Mouse (Mus musculus): ENCODE measurements around the gene Fgd6. TPM values are rescaled to one million over a fixed set of nuclear protein-coding genes. Genes with fewer than 3 reads are reported as not detected.

Gene Fgd6
- polyA plus RNA-seq, 1 experiment from 2014 or later = 3.5 TPM

DNA sequence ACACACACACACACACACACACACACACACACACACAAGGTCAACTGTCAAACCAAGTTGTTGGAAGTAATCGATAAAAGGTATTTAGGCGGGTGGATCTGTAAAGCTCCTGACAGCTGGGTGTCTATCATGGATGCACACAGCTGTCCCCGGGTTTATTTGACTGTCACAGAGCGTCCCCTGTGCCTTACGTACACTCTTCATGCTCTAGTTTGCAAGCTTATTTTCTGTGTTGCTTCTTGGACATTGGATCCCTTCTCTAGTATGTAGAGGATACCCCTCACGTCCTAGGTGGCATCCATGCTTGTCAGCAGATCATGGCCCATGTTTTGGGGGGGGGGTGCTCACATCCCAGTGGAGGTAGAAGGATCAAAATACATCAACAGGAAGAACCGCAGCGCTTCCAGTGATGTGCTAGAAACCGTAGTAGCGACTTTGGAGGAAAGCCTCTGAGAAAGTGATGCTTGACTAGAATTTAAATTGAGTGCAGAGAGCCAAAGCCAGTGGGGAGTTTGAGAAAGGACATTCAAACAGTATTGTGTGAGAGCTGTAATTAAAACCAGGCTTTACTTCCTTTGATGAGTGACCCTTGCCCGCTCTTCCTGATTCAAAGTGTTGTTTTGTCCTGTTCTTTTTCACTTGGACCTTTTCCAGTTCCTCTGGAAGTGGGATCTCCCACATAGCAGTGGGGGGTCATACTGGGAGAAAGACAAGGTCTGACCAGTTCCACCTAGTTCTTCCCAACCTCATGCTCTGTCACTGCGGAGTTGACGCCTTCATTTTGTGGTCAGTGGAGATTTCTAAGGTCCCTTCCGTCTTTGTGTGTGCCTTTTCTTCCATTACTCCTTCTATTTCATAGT lies 41.4 kb downstream of the Fgd6 start:
- Histone ChIP-seq H3K36me3 (peaks cover 14% of the 10 kb centered on the region), H3K4me2 (no peak overlapping the region), H3K4me1 (peaks cover 23% of the 10 kb centered on the region), H3K9me3 (replicated peaks) (no peaks in the 10 kb centered on the region), H3K4me3 (no peak overlapping the region), H3K27me3 (replicated peaks) (no peaks in the 10 kb centered on the region), H3K9ac (no peak overlapping the region), H3K27ac (no peak overlapping the region)
- ATAC-seq = no peak
- WGBS (ENCODE audit: insufficient replicate concordance) = 83% methylated on average over 14 of the region's 14 CpGs

DNA sequence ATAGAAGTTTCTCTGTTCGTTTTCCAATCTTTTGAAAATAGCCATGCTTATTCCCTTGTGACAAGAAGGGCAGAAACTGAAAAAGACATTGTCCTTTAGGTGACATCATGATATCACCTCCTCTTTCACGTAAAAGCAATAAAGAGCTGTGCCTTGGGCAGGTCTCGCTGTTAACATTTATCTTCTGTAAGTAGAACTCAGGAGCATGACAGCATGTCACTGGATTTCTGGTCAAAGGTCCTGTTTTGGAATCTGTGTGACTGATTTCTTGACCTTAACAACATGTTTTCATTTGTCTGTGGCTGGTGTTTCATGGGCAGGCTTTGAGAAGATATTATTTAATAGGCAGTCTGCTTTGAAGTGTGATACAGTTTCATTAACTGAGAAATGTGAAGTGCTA lies 44.9 kb downstream of the Fgd6 start:
- Histone ChIP-seq H3K4me3 (no peak overlapping the region), H3K9ac (no peak overlapping the region), H3K27me3 (replicated peaks) (no peaks in the 10 kb centered on the region), H3K4me2 (no peak overlapping the region), H3K27ac (no peak overlapping the region), H3K9me3 (replicated peaks) (no peaks in the 10 kb centered on the region), H3K36me3 (peaks cover 3% of the 10 kb centered on the region; the same call in 1 of the 2 replicates), H3K4me1 (peaks cover 14% of the 10 kb centered on the region; the same call in 1 of the 2 replicates)
- WGBS (ENCODE audit: insufficient replicate concordance) = 67% methylated on average over 3 of the region's 3 CpGs
- ATAC-seq = no peak

DNA sequence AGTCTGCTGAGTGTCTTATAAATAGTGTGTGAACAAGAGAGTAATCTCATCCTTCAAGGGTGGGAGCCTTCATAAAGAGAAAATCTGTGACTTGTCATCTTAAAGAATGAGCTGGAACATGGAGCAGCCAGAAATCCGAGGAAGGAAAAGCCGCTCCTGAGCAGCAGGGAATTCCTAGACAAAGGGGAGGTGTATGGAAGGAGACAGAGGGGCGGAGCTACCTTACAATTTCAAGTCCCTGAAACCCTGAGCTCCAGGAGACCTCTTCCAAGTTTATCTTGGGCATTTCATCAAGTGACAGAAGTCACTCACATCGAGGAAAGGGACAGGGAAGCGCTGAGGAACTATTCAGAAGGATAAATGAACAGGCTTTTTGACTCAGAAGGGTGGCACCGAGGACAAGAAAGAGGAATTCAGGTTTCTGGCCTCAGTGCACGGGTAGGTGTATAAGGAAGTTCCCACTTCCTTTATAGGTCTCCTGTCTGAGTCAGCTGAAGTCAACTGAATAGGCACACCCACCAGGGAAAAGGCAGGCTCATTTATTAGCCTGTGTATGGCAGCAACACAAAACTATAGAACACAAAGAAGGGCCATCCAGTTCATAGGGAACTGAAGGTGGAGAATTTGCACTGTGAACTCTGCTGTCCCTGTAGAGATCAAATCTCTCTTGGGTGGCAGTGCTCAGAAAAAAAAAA lies 46.4 kb downstream of the Fgd6 start:
- H3K4me1 ChIP-seq = peaks cover 21% of the 10 kb centered on the region
- 0 out of 2 replicates have a peak, but pooled peaks cover 3% of the 10 kb centered on the region for H3K36me3 ChIP-seq
- no peaks in the 10 kb centered on the region for H3K9me3 ChIP-seq (replicated peaks)
- no peaks in the 10 kb centered on the region for H3K27me3 ChIP-seq (replicated peaks)
- H3K9ac ChIP-seq = no peak overlapping the region
- no peak for ATAC-seq
- no peak overlapping the region for H3K27ac ChIP-seq
- WGBS (ENCODE audit: insufficient replicate concordance) = 34% methylated on average over 7 of the region's 7 CpGs
- no peak overlapping the region for H3K4me3 ChIP-seq
- H3K4me2 ChIP-seq = no peak overlapping the region

DNA sequence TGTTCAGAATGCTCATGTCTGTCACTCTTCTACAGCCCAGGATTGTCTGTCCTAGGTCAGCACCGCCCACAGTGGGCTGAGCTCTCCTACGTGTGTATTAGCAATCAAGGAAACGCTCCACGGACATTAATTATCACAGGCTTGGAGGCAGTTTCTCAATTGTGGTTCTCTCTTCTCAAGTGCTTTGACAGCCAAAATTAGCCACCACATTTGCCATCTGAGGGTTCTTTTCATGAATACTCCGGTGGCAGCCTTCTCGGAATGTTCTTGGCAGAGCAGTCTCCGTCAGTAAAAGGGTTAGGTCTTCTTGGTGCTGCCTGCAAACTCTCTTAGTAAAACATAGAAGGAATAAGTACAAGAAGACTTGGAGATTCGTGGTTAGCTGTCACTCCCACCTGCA lies 50.5 kb downstream of the Fgd6 start:
- Histone ChIP-seq H3K9ac (no peak overlapping the region), H3K36me3 (peaks cover 12% of the 10 kb centered on the region), H3K27me3 (replicated peaks) (no peaks in the 10 kb centered on the region), H3K4me1 (peaks cover 23% of the 10 kb centered on the region), H3K4me2 (no peak overlapping the region), H3K27ac (no peak overlapping the region), H3K4me3 (no peak overlapping the region), H3K9me3 (replicated peaks) (no peaks in the 10 kb centered on the region)
- WGBS (ENCODE audit: insufficient replicate concordance) = 74% methylated on average over 8 of the region's 8 CpGs
- ATAC-seq = no peak

DNA sequence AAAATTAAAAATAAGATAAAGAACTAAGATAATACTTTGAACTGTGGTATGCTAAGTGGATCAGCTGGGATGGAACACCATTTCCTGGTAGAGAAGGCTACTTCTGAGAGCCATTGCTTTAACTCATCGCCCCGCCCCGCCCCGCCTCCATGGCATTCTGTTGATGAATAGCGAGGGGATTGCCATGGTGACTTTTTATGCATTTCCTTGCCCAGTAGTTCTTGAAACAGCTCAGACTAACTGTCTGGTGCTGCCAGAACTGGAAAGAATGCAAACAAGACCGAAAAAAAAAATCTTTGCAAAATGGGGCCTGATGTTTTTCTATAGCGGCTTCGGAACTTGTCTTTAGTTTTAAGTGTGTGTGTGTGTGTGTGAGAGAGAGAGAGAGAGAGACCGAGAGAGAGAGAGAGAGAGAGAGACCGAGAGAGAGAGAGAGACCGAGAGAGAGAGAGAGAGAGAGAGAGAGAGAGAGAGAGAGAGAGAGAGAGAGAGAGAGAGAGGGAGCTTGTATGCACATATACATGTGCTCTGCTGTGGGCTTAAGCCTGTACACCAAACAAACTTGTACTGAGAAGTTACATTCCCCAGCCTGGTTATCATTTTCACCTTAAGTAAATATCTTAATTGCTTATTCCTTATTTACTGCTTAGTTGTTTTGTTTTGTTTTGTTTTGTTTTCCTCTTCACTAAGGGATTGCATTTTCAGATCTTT lies 51.7 kb downstream of the Fgd6 start:
- H3K27me3 ChIP-seq (replicated peaks) = no peaks in the 10 kb centered on the region
- H3K4me1 ChIP-seq = peaks cover 17% of the 10 kb centered on the region
- no peak overlapping the region for H3K4me3 ChIP-seq
- 82% methylated on average over 8 of the region's 11 CpGs for WGBS (ENCODE audit: insufficient replicate concordance)
- ATAC-seq = no peak
- H3K9me3 ChIP-seq (replicated peaks) = no peaks in the 10 kb centered on the region
- no peak overlapping the region for H3K4me2 ChIP-seq
- no peak overlapping the region for H3K27ac ChIP-seq
- H3K36me3 ChIP-seq = peaks cover 22% of the 10 kb centered on the region
- no peak overlapping the region for H3K9ac ChIP-seq

DNA sequence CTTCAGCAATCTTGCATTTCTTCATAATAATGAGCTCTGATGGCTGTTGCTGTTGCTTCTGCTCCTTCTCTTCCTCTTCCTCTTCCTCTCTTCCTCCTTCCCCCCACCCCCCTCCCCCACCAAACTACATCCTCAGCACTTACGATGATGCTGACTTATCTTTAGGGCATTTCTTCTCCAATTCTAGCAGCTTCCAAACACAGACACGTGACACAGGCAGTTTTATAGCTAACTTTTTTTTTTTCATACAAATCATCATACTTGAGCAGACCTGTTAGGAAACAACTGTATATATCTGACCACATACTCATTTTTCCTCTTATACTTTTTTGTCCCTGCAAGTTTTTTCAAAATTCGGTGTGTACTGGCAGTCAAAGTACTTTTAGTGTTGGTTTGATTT lies 54.2 kb downstream of the Fgd6 start:
- Histone ChIP-seq H3K4me1 (peaks cover 22% of the 10 kb centered on the region), H3K9me3 (replicated peaks) (no peaks in the 10 kb centered on the region), H3K4me2 (no peak overlapping the region), H3K4me3 (no peak overlapping the region), H3K36me3 (peaks cover 24% of the 10 kb centered on the region), H3K27me3 (replicated peaks) (no peaks in the 10 kb centered on the region), H3K9ac (no peak overlapping the region), H3K27ac (no peak overlapping the region)
- no peak for ATAC-seq
- 65% methylated on average over 3 of the region's 3 CpGs for WGBS (ENCODE audit: insufficient replicate concordance)

DNA sequence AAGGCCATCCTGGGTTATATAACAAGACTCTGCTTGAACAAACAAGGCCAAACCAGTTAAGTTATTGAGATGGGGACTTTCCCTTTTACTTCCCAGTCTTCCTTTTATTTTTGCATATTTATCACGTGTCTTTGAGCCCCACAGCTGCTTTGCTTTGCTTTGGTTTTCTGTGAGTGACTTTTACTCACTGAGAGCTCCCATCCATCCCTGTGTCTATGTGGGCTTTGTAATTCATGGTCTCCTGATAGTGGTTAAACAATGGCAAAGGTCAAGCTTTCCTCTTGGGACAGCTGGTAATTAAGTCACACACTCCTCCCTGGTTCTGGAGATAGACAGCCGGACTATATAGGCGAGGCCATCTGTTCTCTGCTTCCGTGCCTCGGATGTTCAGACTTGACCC lies 57.7 kb downstream of the Fgd6 start:
- H3K36me3 ChIP-seq = peaks cover 24% of the 10 kb centered on the region
- no peak for ATAC-seq
- WGBS (ENCODE audit: insufficient replicate concordance) = 62% methylated on average over 5 of the region's 5 CpGs
- H3K27me3 ChIP-seq (replicated peaks) = no peaks in the 10 kb centered on the region
- H3K9ac ChIP-seq = no peak overlapping the region
- H3K9me3 ChIP-seq (replicated peaks) = no peaks in the 10 kb centered on the region
- H3K27ac ChIP-seq = no peak overlapping the region
- no peak overlapping the region for H3K4me3 ChIP-seq
- peaks cover 34% of the 10 kb centered on the region for H3K4me1 ChIP-seq
- no peak overlapping the region for H3K4me2 ChIP-seq

DNA sequence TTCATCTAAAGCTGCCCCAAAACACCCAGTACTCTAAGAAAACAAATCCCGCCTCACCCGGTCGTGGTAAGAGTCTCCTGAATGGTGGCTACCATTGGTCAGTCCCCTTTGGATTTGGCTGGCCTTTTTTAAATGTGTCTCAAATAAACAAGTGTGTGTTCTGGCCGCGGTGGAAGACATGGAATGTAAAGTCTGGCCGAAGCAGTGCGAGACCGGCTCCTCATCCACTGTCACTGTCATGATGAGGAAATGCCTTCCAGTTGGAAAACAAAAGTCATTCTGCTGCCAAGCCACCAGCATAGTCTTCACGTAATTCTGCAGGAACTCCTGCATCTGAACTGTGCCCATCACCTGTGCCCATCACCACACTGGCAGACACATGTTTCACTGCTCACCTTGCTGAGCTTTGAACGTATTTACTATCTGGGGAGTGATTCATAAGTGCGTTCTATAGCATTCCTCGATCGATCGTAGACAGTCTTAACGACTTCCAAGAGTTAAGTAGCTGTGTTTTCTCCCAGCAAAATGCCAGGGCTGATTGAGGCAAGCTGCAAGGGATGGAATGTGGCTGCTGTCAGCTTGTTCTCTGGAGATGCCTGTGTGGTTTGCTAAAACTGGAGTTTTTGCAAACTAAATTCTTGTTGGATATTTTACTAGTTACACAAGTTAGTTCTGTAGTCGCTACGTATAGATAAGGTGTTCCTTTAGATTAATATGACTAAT lies 60.1 kb downstream of the Fgd6 start:
- ATAC-seq = no peak
- no peak overlapping the region for H3K9ac ChIP-seq
- peaks cover 26% of the 10 kb centered on the region for H3K36me3 ChIP-seq
- no peak overlapping the region for H3K4me3 ChIP-seq
- WGBS (ENCODE audit: insufficient replicate concordance) = 86% methylated on average over 17 of the region's 17 CpGs
- no peaks in the 10 kb centered on the region for H3K9me3 ChIP-seq (replicated peaks)
- H3K4me1 ChIP-seq = peaks cover 34% of the 10 kb centered on the region
- H3K27me3 ChIP-seq (replicated peaks) = no peaks in the 10 kb centered on the region
- no peak overlapping the region for H3K4me2 ChIP-seq
- H3K27ac ChIP-seq = 0 out of 2 replicates have a peak overlapping the region, but pooled peaks have one; percentile 43

DNA sequence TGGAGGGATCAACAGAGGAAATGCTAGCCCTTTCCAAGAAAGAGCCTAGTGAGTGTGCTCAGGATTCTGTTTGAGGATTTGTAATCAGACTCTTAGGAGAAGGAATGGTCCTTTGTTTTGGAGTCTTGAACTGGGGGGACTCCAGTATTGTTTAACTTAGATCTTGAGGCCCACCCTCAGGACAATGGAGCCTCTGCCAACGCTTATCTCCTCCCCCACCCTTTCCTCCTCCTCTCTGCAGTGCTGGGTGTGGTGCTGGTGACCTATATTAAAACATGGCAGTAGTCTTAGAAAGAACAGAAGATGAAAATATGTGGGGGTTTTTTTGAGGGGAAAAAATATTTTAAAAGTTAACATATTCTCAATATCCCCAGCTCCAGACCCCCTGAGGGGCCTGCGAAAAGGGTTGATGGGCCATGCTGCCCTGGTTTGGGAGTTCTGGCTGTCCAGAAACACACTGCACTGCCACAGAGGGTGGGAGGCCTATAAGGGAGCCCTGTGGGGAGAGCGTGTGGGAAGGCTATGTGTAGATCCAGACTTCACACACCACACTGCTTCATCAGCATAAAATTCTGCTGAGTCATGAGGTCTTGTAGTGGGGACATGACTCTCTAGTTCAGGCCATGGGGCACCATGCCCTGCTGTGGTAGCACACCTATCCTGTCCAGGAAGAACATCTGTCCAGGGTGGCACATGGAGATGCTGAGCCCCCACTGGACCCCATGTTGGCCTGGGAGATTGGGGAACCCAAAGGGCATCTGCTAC lies 61.5 kb downstream of the Fgd6 start:
- Histone ChIP-seq H3K4me3 (no peak overlapping the region), H3K36me3 (peaks cover 22% of the 10 kb centered on the region), H3K9me3 (replicated peaks) (no peaks in the 10 kb centered on the region), H3K9ac (no peak overlapping the region), H3K27me3 (replicated peaks) (no peaks in the 10 kb centered on the region), H3K27ac (peak overlapping the region; percentile 84), H3K4me2 (peak overlapping the region; percentile 46), H3K4me1 (peaks cover 42% of the 10 kb centered on the region)
- 39% methylated on average over 3 of the region's 3 CpGs for WGBS (ENCODE audit: insufficient replicate concordance)
- peak; percentile 87 for ATAC-seq

DNA sequence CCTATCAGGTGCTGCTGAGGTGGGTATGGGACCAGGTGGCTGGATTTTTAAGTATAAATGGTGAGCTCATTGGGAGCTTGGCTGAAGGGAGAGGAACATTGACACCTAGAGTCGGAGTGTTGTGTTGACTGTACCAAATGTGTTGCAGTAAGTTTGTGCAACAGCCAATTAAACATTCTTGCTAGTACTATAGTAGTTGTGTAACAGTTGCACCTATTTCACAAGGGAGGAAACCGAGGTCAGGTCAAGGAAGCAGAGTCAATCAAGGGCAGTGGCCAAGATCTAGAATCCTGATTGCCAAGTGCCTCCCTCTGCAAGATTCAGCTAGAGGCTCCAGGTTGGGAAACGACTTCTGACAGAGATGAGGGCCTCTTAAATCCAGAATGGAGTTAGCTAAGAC lies 62.3 kb downstream of the Fgd6 start:
- 71% methylated on average over 3 of the region's 3 CpGs for WGBS (ENCODE audit: insufficient replicate concordance)
- ATAC-seq = no peak
- Histone ChIP-seq H3K4me1 (peaks cover 40% of the 10 kb centered on the region), H3K9ac (no peak overlapping the region), H3K36me3 (peaks cover 25% of the 10 kb centered on the region), H3K9me3 (replicated peaks) (no peaks in the 10 kb centered on the region), H3K27ac (0 out of 2 replicates have a peak overlapping the region, but pooled peaks have one; percentile 84), H3K4me3 (no peak overlapping the region), H3K4me2 (no peak overlapping the region), H3K27me3 (replicated peaks) (no peaks in the 10 kb centered on the region)

DNA sequence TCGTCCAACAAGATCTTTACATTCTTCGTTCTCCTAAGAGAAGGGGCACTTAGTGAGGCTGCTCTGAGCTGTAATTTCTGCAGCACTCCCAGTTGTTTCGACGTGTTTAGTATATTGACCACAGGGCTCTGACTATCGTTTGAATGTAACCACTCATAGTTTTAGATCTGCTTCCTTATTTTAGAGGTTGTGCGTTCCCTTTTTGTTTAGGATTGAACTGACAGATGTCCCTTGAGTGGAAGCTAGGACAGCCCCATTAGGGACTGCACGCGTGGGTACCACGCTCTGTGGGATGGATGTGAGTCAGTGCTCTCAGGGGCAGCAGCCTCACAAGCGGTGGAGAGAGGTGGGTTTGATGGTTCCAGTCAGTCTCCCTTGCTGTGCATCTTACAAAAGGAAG lies 69.7 kb downstream of the Fgd6 start:
- Histone ChIP-seq H3K4me2 (no peak overlapping the region), H3K4me3 (no peak overlapping the region), H3K27me3 (replicated peaks) (no peaks in the 10 kb centered on the region), H3K36me3 (peaks cover 50% of the 10 kb centered on the region), H3K9me3 (replicated peaks) (no peaks in the 10 kb centered on the region), H3K27ac (no peak overlapping the region), H3K9ac (no peak overlapping the region), H3K4me1 (peaks cover 15% of the 10 kb centered on the region; the same call in 1 of the 2 replicates)
- 78% methylated on average over 10 of the region's 10 CpGs for WGBS (ENCODE audit: insufficient replicate concordance)
- no peak for ATAC-seq
